Mouse (Mus musculus) embryonic facial prominence, embryonic 12.5 days (tissue): ENCODE data around the gene Gchfr. TPM values are rescaled to one million over a fixed set of nuclear protein-coding genes. Genes with fewer than 3 reads are reported as not detected.

ENCODE experiments used
- ATAC-seq: fragments of 200-750 bp; cut with Nextera tagmentation; 2 replicates; pipeline ENCODE4 v1.8.0; 2017; ENCODE audit not compliant: insufficient number of reproducible peaks, insufficient read depth, low FRiP score, low TSS enrichment
- H3K27ac ChIP-seq: fragments of 300-500 bp; sonication (generic); 2 replicates; pipeline ENCODE4 v1.5.1; 2016; ENCODE audit warnings: mild to moderate bottlenecking
- H3K27me3 ChIP-seq: fragments of 300-500 bp; sonication (generic); 2 replicates; pipeline ENCODE4 v1.6.1; 2016; ENCODE audit warnings: mild to moderate bottlenecking, moderate library complexity
- H3K36me3 ChIP-seq: fragments of 300-500 bp; sonication (generic); 2 replicates; pipeline ENCODE4 v1.6.1; 2016; ENCODE audit warnings: mild to moderate bottlenecking
- H3K4me1 ChIP-seq: fragments of 300-500 bp; sonication (generic); 2 replicates; pipeline ENCODE4 v1.6.1; 2016
- H3K4me2 ChIP-seq: fragments of 300-500 bp; sonication (generic); replicated peaks from 2 replicates; pipeline ENCODE4 v1.6.1; 2016; ENCODE audit warnings: mild to moderate bottlenecking, moderate library complexity
- H3K4me3 ChIP-seq: fragments of 300-500 bp; sonication (generic); 2 replicates; pipeline ENCODE4 v1.5.1; 2016; ENCODE audit warnings: mild to moderate bottlenecking
- H3K9ac ChIP-seq: fragments of 300-500 bp; sonication (generic); 2 replicates; pipeline ENCODE4 v1.6.1; 2016; ENCODE audit warnings: mild to moderate bottlenecking, moderate library complexity
- H3K9me3 ChIP-seq: fragments of 300-500 bp; sonication (generic); 2 replicates; pipeline ENCODE4 v1.6.1; 2016; ENCODE audit warnings: mild to moderate bottlenecking, moderate library complexity
- WGBS: fragments of 180-500 bp; shearing (Covaris S2); methylation state at CpG from one replicate; pipeline ENCODE4 v1.1.7; 2016; 5-methylcytosine and 5-hydroxymethylcytosine counted together
- polyA plus RNA-seq: library from polyadenylated mRNA; unstranded; fragments of >200 nt; fragmentation: Nextera tagmentation; extraction: Ambion mirVana; gene quantifications from 2 replicates; pipeline ENCODE4 v1.2.1, GENCODE M21; 2016

Gene Gchfr
- polyA plus RNA-seq, 1 experiment from 2014 or later, result 5.2 TPM

DNA sequence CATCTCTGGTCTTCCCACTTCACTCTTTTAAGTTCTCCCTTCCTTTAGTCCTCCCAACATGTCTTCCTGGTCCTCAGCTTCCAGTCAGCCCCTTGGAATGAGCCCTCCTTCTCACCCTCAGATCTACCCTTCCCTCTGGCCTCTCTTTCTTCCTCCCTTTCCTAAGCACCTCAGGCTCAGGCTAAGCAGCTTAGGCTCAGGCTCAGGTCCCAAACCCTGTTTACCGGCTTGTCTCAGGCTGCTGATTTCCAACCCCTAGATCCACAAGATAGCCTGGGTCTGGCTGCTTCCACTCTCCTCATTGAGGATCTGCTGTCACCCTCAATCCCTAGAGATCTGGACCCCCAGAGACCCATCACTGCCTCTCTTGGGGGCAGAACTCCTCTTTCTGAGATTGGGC is 30.5 kb downstream of the Gchfr start:
- no peak for ATAC-seq
- no peaks in the 10 kb centered on the region for H3K27me3 ChIP-seq
- no peaks in the 10 kb centered on the region for H3K9me3 ChIP-seq
- H3K9ac ChIP-seq, result no peak overlapping the region
- H3K36me3 ChIP-seq, result no peaks in the 10 kb centered on the region
- WGBS, result 16% methylated on average over 1 of the region's 1 CpGs
- peaks cover 14% of the 10 kb centered on the region for H3K4me1 ChIP-seq
- no peak overlapping the region for H3K27ac ChIP-seq
- no peak overlapping the region for H3K4me3 ChIP-seq
- H3K4me2 ChIP-seq, result no peak overlapping the region

GRCm38 (mm10) chr2:119198934-119199333 is 31.4 kb downstream of the Gchfr start:
- Histone ChIP-seq H3K4me1 (peaks cover 14% of the 10 kb centered on the region), H3K27ac (no peak overlapping the region), H3K27me3 (no peaks in the 10 kb centered on the region), H3K36me3 (no peaks in the 10 kb centered on the region), H3K4me2 (no peak overlapping the region), H3K4me3 (no peak overlapping the region), H3K9me3 (no peaks in the 10 kb centered on the region), H3K9ac (no peak overlapping the region)
- ATAC-seq, result no peak
- 67% methylated on average over 3 of the region's 3 CpGs for WGBS

DNA sequence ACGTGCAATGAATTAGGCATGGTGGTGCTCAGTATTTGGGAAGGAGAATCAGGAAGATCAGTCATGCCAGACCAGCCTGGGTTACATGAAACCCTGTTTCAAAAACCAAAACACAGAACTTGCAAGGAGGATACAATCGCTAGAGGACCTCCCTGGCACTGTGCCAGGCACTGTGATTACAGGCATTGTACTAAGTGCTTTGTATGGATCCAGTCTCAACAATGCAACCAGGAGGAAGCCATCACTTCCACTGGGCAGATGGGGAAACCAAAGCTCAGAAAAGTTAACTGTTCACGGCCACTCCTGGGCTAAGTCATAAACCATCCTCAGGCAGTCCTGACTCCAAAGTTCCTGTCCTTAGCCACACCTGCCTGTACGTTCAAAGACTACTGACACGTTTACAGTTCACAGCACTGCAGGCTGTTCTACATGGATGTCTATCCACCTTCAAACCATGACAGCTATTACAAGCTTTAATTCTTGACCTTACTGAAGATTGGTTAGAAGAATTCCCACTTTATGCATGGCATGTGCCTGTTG is 35.4 kb downstream of the Gchfr start:
- Histone ChIP-seq H3K27ac (0 out of 2 replicates have a peak overlapping the region, but pooled peaks have one; percentile 13), H3K4me2 (no peak overlapping the region), H3K27me3 (no peaks in the 10 kb centered on the region), H3K9me3 (no peaks in the 10 kb centered on the region), H3K9ac (no peak overlapping the region), H3K4me1 (peaks cover 7% of the 10 kb centered on the region; the same call in 1 of the 2 replicates), H3K4me3 (no peak overlapping the region), H3K36me3 (no peaks in the 10 kb centered on the region)
- no peak for ATAC-seq
- 67% methylated on average over 5 of the region's 5 CpGs for WGBS

DNA sequence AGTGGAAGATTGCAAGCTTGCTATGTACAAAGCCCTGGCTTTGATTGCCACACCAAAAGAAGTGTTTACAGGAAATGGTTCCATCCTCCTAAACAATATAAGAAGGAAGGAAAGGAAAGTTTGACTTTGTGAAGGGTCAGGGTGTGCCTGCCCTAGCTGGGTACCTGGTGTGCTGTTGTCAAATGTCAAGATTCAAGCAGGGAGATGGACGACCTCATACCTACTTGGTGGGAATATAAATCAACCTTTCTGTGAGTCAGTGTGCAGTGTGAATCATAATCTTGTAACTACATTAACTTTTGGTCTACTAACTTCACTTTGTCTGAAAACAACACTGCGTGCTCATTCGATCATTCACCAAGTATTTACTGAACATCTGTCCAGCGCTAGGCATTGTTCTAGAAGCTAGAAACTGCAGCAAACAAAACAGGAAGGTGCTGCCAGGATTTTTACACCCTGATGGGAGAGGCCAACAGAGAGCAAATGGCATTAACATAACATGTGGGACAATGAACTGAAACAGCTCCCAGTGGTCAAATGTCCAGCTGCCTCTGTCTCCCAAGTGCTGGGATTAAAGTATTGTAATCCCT is 36.4 kb downstream of the Gchfr start:
- H3K9me3 ChIP-seq, result no peaks in the 10 kb centered on the region
- WGBS, result 85% methylated on average over 4 of the region's 4 CpGs
- H3K36me3 ChIP-seq, result no peaks in the 10 kb centered on the region
- H3K27ac ChIP-seq, result no peak overlapping the region
- no peak overlapping the region for H3K4me3 ChIP-seq
- no peak overlapping the region for H3K4me2 ChIP-seq
- no peak for ATAC-seq
- no peak overlapping the region for H3K9ac ChIP-seq
- H3K27me3 ChIP-seq, result no peaks in the 10 kb centered on the region
- H3K4me1 ChIP-seq, result peaks cover 2% of the 10 kb centered on the region; the same call in 1 of the 2 replicates

DNA sequence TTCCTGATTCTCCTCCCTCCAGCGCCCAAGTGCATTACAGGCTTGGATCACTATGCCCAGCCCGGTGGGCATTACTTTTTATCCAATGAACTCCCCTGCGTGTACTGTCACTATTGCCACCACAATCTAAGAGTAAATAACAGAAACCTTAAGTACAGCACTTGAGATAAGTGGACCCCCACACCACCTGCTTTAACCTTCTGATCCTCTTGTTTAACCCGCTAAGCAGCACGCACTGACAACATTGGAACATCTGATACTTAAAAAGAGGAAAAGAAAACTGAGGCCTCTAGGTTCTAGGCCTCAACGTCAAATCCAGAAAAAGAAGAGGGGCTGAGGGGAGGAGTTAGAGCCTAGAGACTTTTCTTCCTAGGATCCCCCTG is 40.4 kb downstream of the Gchfr start:
- Histone ChIP-seq H3K27me3 (no peaks in the 10 kb centered on the region), H3K36me3 (peaks cover 25% of the 10 kb centered on the region), H3K4me1 (peaks cover 7% of the 10 kb centered on the region; the same call in 1 of the 2 replicates), H3K9ac (peak overlapping the region; percentile 77), H3K4me3 (peak overlapping the region; percentile 71), H3K27ac (peak overlapping the region; percentile 91), H3K9me3 (no peaks in the 10 kb centered on the region), H3K4me2 (peak overlapping the region; percentile 58)
- 20% methylated on average over 6 of the region's 6 CpGs for WGBS
- no peak for ATAC-seq

- WGBS, result under 1% methylated on average over 51 of the region's 51 CpGs
- Histone ChIP-seq H3K36me3 (peaks cover 29% of the 10 kb centered on the region), H3K4me3 (peak within 1 kb of the TSS; percentile 71), H3K4me2 (peak within 1 kb of the TSS; percentile 67), H3K9me3 (no peaks in the 10 kb centered on the region), H3K27me3 (no peaks in the 10 kb centered on the region), H3K27ac (peak within 1 kb of the TSS; percentile 91), H3K9ac (peak within 1 kb of the TSS; percentile 77), H3K4me1 (peaks cover 7% of the 10 kb centered on the region; the same call in 1 of the 2 replicates)
- peak; percentile 98 for ATAC-seq
These were observed 41.0 kb downstream of the Gchfr start, which contains the start of the genes Zfyve19 and Dnajc17 for GRCm38 (mm10) chr2:119208344-119209175. TSS of gene Zfyve19 (plus strand) at chr2:119208617. TSS of gene Dnajc17 (minus strand) at chr2:119208795.

GRCm38 (mm10) chr2:119209176-119209507 is 41.6 kb downstream of the Gchfr start:
- no peaks in the 10 kb centered on the region for H3K27me3 ChIP-seq
- no peaks in the 10 kb centered on the region for H3K9me3 ChIP-seq
- peaks cover 7% of the 10 kb centered on the region; the same call in 1 of the 2 replicates for H3K4me1 ChIP-seq
- peak overlapping the region; percentile 67 for H3K4me2 ChIP-seq
- H3K27ac ChIP-seq, result peak overlapping the region; percentile 91; the same call in 1 of the 2 replicates
- H3K9ac ChIP-seq, result peak overlapping the region; percentile 77
- H3K36me3 ChIP-seq, result peaks cover 29% of the 10 kb centered on the region
- 1% methylated on average over 13 of the region's 13 CpGs for WGBS
- peak overlapping the region; percentile 71 for H3K4me3 ChIP-seq
- no peak; the same call in 1 of the 2 replicates for ATAC-seq

Other genes with a start within 250 kb of the Gchfr start
- 48.1 and 51.0 TPM in 2 replicates for gene Chst14, start 241.3 kb upstream of the Gchfr start, polyA plus RNA-seq
- 22.6 and 23.3 TPM in 2 replicates for gene Ccdc32, start 138.4 kb upstream of the Gchfr start, polyA plus RNA-seq
- gene Rpusd2, start 133.0 kb upstream of the Gchfr start, polyA plus RNA-seq, result 4.6 and 6.0 TPM in 2 replicates
- 54.3 and 55.0 TPM in 2 replicates for gene Knl1, start 120.7 kb upstream of the Gchfr start, polyA plus RNA-seq
- gene Rad51, start 55.0 kb upstream of the Gchfr start, polyA plus RNA-seq, result 53.3 and 57.7 TPM in 2 replicates
- 41.9 and 42.3 TPM in 2 replicates for gene Rmdn3, start 10.7 kb upstream of the Gchfr start, polyA plus RNA-seq
- 0.70 and 1.1 TPM in 2 replicates for gene Gm14137, start 6.7 kb downstream of the Gchfr start, polyA plus RNA-seq
- 57.0 and 58.2 TPM in 2 replicates for gene Zfyve19, start 40.8 kb downstream of the Gchfr start, polyA plus RNA-seq
- gene Dnajc17, start 41.0 kb downstream of the Gchfr start, polyA plus RNA-seq, result 26.5 and 27.5 TPM in 2 replicates
- 0.28 TPM in 1 of 2 replicates, not detected in the other for gene Ppp1r14d, start 62.1 kb downstream of the Gchfr start, polyA plus RNA-seq
- 8.8 and 10.6 TPM in 2 replicates for gene Spint1, start 69.6 kb downstream of the Gchfr start, polyA plus RNA-seq
- 5.7 and 6.9 TPM in 2 replicates for gene Rhov, start 103.5 kb downstream of the Gchfr start, polyA plus RNA-seq
- 23.8 and 23.9 TPM in 2 replicates for gene Vps18, start 121.0 kb downstream of the Gchfr start, polyA plus RNA-seq
- 5.1 and 5.7 TPM in 2 replicates for gene Dll4, start 158.0 kb downstream of the Gchfr start, polyA plus RNA-seq
- 0.79 and 1.0 TPM in 2 replicates for gene Chac1, start 183.5 kb downstream of the Gchfr start, polyA plus RNA-seq